Comparison of ENCODE assay signal across 10 mouse cellular contexts in genomic region chr7:145098335-145098734, GRCm38 (mm10).
DNase-seq lines count a peak whose midpoint lies in the region; ATAC-seq and TF ChIP-seq lines count a peak whose summit lies in the region.
"Had no signal": no experiment of that assay in that cellular context is flagged by ENCODE, and none has a peak within 500 bp of the region (broad histone marks: within the 10 kb centered on the region; RNA-seq: fewer than 3 reads in every experiment).

No protein-coding gene starts in this region.

- H3K9ac ChIP-seq in midbrain, postnatal 0 days (replicated peaks; ENCODE audit: low read length, poor library complexity, severe bottlenecking): no peak overlapping the region
- no peak overlapping the region for H3K9ac ChIP-seq in midbrain, embryonic 15.5 days
- H3K9ac ChIP-seq in midbrain, embryonic 14.5 days (replicated peaks; ENCODE audit: low read length): no peak overlapping the region
- H3K9ac ChIP-seq: heart, embryonic 13.5 days had no signal

- peak; percentile 46 for DNase-seq in adrenal gland, adult 2 months
- no peak for DNase-seq in adrenal gland, adult 18-20 months (ENCODE audit: low spot score in 2 of 2)
- no peak for DNase-seq in midbrain, postnatal 0 days (ENCODE audit: low spot score)
- DNase-seq in naive thymus-derived CD4-positive, alpha-beta T cell, adult 2 months (ENCODE audit: low read depth): peak; percentile 32
- DNase-seq in midbrain, embryonic 14.5 days: no peak
- DNase-seq in right cerebral cortex, postnatal 36 days (ENCODE audit: low spot score in 2 of 2): no peak

- WGBS in midbrain, postnatal 0 days: 89% methylated on average over 6 of the region's 6 CpGs
- WGBS in midbrain, embryonic 15.5 days: 92% methylated on average over 6 of the region's 6 CpGs
- 90% methylated on average over 6 of the region's 6 CpGs for WGBS in midbrain, embryonic 14.5 days

- H3K9me3 ChIP-seq in midbrain, postnatal 0 days (ENCODE audit: low read length): no peaks in the 10 kb centered on the region
- no peaks in the 10 kb centered on the region for H3K9me3 ChIP-seq in midbrain, embryonic 15.5 days
- H3K9me3 ChIP-seq in midbrain, embryonic 14.5 days (ENCODE audit: control insufficient read depth, low read length): no peaks in the 10 kb centered on the region
- H3K9me3 ChIP-seq: heart, embryonic 13.5 days; megakaryocyte, embryonic 14.5 days had no signal

- H3K4me1 ChIP-seq in midbrain, postnatal 0 days (ENCODE audit: insufficient read depth, low read length): no peaks in the 10 kb centered on the region
- no peaks in the 10 kb centered on the region; the same call in 1 of the 2 replicates for H3K4me1 ChIP-seq in midbrain, embryonic 15.5 days
- no peaks in the 10 kb centered on the region for H3K4me1 ChIP-seq in midbrain, embryonic 14.5 days (ENCODE audit: control insufficient read depth, insufficient read depth, low read length)

- peak; percentile 34 for TF ChIP-seq CTCF in midbrain, postnatal 0 days (IDR thresholded peaks at IDR 0.05)

- H3K4me3 ChIP-seq in midbrain, postnatal 0 days (ENCODE audit: low read depth, low read length): no peak overlapping the region
- H3K4me3 ChIP-seq in midbrain, embryonic 15.5 days: no peak overlapping the region
- no peak overlapping the region for H3K4me3 ChIP-seq in midbrain, embryonic 14.5 days (replicated peaks; ENCODE audit: low read depth, low read length)
- H3K4me3 ChIP-seq: heart, embryonic 13.5 days had no signal

- no peaks in the 10 kb centered on the region for H3K27me3 ChIP-seq in midbrain, postnatal 0 days (ENCODE audit: insufficient read depth, low read length)
- H3K27me3 ChIP-seq in midbrain, embryonic 15.5 days (replicated peaks): no peaks in the 10 kb centered on the region
- no peaks in the 10 kb centered on the region for H3K27me3 ChIP-seq in midbrain, embryonic 14.5 days (ENCODE audit: control insufficient read depth, insufficient read depth, low read length)
- H3K27me3 ChIP-seq: heart, embryonic 13.5 days had no signal

- no peak overlapping the region for H3K4me2 ChIP-seq in midbrain, postnatal 0 days (ENCODE audit: low read depth, low read length, poor library complexity, severe bottlenecking)
- no peak overlapping the region for H3K4me2 ChIP-seq in midbrain, embryonic 15.5 days
- H3K4me2 ChIP-seq in midbrain, embryonic 14.5 days (ENCODE audit: low read length): no peak overlapping the region
- H3K4me2 ChIP-seq: heart, embryonic 13.5 days had no signal

- no peak overlapping the region for H3K27ac ChIP-seq in midbrain, postnatal 0 days (ENCODE audit: low read depth, low read length)
- no peak overlapping the region for H3K27ac ChIP-seq in midbrain, embryonic 15.5 days
- no peak overlapping the region for H3K27ac ChIP-seq in midbrain, embryonic 14.5 days (replicated peaks; ENCODE audit: low read depth, low read length)
- H3K27ac ChIP-seq: heart, embryonic 13.5 days had no signal

- no peak for ATAC-seq in midbrain, postnatal 0 days (ENCODE audit: low FRiP score)
- ATAC-seq in midbrain, embryonic 15.5 days (replicated peaks): no peak
- ATAC-seq in common myeloid progenitor, adult 5-6 weeks (replicated peaks; ENCODE audit: low read depth, poor library complexity, severe bottlenecking): peak; percentile 62
- no peak for ATAC-seq in midbrain, embryonic 14.5 days (ENCODE audit: low FRiP score, low TSS enrichment)

- H3K36me3 ChIP-seq in midbrain, postnatal 0 days (ENCODE audit: insufficient read depth, low read length): no peaks in the 10 kb centered on the region
- no peaks in the 10 kb centered on the region for H3K36me3 ChIP-seq in midbrain, embryonic 15.5 days (replicated peaks)
- H3K36me3 ChIP-seq in midbrain, embryonic 14.5 days (ENCODE audit: control insufficient read depth, insufficient read depth, low read length): no peaks in the 10 kb centered on the region
- H3K36me3 ChIP-seq: heart, embryonic 13.5 days had no signal

Comparison
In these comparisons a context has a peak if more than half of its experiments do, and no peak if none do; other contexts are left out.
1. DNase-seq: peak in adrenal gland, adult 2 months (single experiment) and naive thymus-derived CD4-positive, alpha-beta T cell, adult 2 months (single experiment); none in adrenal gland, adult 18-20 months (0 of 2), midbrain, postnatal 0 days (single experiment), midbrain, embryonic 14.5 days (single experiment) and right cerebral cortex, postnatal 36 days (0 of 2).